Mouse (Mus musculus): Measurements from ENCODE around the gene Il11ra1. TPM values are rescaled to one million over a fixed set of nuclear protein-coding genes. Genes with fewer than 3 reads are reported as not detected.
A peak's percentile ranks its signal among the peaks of the same experiment; 100 is the strongest.
"Not testable (repeated sequence)": the region's sequence is repeated elsewhere in the genome, so short reads cannot be mapped to it uniquely, and the experiment has no call there.

The Il11ra1 gene
- polyA plus RNA-seq (2015; fragmentation: Nextera tagmentation; extraction: Ambion mirVana) = 111 and 120 TPM in 2 replicates

DNA sequence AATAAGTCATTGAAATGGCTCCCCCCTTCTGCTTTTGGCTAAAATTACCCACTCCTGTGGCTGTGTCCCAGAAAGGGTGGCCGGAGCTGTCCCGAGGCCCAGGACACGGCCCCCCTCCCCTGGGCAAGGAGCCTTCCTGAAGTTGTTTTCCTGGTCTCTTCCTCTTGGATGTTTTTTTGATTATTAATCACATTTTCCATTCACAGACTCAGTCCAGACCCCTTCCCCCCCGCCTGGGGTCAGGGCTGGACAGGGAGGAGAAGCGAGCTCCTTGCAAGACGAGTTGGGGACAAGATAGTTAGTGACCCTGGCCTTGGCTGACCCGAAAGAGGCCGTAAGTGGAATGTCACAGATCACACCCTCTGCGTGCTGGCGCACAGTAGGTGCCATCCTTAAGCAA lies at the start of gene Il11ra1:
Gene Il11ra1 (plus strand): TSS at position 207 of the 400 bp plus-strand sequence.
- not testable (repeated sequence) for H3K4me2 ChIP-seq (ENCODE audit: low read depth, low read length); H3K4me3 ChIP-seq (ENCODE audit: low read length); H3K36me3 ChIP-seq (ENCODE audit: control insufficient read depth, insufficient read depth, low read length); H3K9me3 ChIP-seq (ENCODE audit: control insufficient read depth, low read length); H3K4me1 ChIP-seq (replicated peaks; ENCODE audit: control insufficient read depth, insufficient read depth, low read length); ATAC-seq (ENCODE audit: low read depth); H3K9ac ChIP-seq (ENCODE audit: low read length); H3K27ac ChIP-seq (ENCODE audit: low read length); H3K27me3 ChIP-seq (ENCODE audit: control insufficient read depth, insufficient read depth, low read depth, low read length)
- 65% methylated on average over 9 of the region's 10 CpGs for WGBS

DNA sequence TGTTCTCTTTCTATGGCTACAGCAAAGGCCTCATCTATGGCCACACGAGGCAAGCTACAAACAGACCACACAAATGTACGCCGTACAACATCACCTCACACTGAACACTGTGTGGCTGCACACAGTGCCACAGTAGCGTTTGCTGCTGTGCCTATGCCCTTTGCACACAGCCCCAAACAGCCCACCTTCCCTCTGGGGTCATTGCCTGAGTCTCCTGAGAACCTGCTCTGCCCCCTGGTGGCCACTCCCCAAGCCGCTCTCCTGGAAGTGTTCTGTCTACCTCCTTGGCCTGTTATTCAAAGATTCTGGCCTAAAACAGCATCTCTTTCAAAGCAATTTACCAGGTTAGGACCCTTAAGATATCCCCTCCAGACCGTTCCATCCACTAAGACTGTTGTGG lies 46.5 kb upstream of the Il11ra1 start:
- no peaks in the 10 kb centered on the region for H3K9me3 ChIP-seq (ENCODE audit: control insufficient read depth, low read length)
- no peaks in the 10 kb centered on the region for H3K27me3 ChIP-seq (ENCODE audit: control insufficient read depth, insufficient read depth, low read depth, low read length)
- H3K4me2 ChIP-seq (ENCODE audit: low read depth, low read length) = no peak overlapping the region
- 36% methylated on average over 6 of the region's 6 CpGs for WGBS
- H3K9ac ChIP-seq (ENCODE audit: low read length) = no peak overlapping the region
- H3K4me1 ChIP-seq (replicated peaks; ENCODE audit: control insufficient read depth, insufficient read depth, low read length) = no peaks in the 10 kb centered on the region
- H3K36me3 ChIP-seq (ENCODE audit: control insufficient read depth, insufficient read depth, low read length) = no peaks in the 10 kb centered on the region
- ATAC-seq (ENCODE audit: low read depth) = peak; percentile 31; the same call in 1 of the 2 replicates
- no peak overlapping the region for H3K4me3 ChIP-seq (ENCODE audit: low read length)
- no peak overlapping the region for H3K27ac ChIP-seq (ENCODE audit: low read length)

DNA sequence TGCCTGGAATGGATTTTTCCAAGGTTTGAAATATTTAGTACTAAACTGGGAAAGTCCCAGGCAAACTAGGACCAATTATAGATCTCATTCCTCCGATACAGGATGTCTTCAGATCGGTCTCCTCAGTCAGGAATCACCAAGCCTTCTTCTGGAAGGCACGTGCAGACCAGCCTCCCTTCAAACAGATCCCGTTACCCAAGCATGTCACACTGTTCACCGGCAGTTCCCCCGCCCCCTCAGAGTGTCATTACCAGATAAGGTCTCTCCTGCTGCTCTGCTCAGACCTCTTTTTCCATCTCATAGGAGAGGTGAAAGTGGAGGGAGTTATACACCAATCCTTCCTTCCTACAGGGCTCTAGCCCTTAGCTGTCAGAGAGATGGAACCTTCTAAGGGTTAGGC lies 46.1 kb upstream of the Il11ra1 start:
- no peak overlapping the region for H3K4me2 ChIP-seq (ENCODE audit: low read depth, low read length)
- H3K4me1 ChIP-seq (replicated peaks; ENCODE audit: control insufficient read depth, insufficient read depth, low read length) = no peaks in the 10 kb centered on the region
- no peak overlapping the region for H3K4me3 ChIP-seq (ENCODE audit: low read length)
- WGBS = 45% methylated on average over 6 of the region's 6 CpGs
- H3K36me3 ChIP-seq (ENCODE audit: control insufficient read depth, insufficient read depth, low read length) = no peaks in the 10 kb centered on the region
- H3K9ac ChIP-seq (ENCODE audit: low read length) = no peak overlapping the region
- no peak for ATAC-seq (ENCODE audit: low read depth)
- no peaks in the 10 kb centered on the region for H3K27me3 ChIP-seq (ENCODE audit: control insufficient read depth, insufficient read depth, low read depth, low read length)
- no peak overlapping the region for H3K27ac ChIP-seq (ENCODE audit: low read length)
- H3K9me3 ChIP-seq (ENCODE audit: control insufficient read depth, low read length) = no peaks in the 10 kb centered on the region

DNA sequence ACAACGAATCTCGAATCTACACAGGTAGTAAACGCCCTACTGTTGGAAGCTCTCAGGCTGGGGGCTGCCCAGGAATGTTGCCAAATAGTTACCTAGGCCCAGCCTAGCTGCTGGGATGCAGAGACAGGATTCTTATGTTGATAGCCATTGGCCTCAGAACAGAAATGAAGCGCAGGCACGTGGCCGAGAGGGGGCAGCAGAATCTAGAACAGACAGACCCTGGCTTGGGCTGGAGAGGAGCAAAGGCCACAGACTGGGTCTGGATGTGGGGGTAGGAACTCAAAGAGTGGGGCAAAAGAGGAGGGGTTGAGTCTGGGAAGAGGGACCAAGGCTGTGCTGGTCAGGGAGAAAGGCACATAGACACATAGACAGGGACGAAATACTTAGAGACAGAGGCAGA lies 45.6 kb upstream of the Il11ra1 start:
- H3K4me3 ChIP-seq (ENCODE audit: low read length) = no peak overlapping the region
- no peak overlapping the region for H3K27ac ChIP-seq (ENCODE audit: low read length)
- ATAC-seq (ENCODE audit: low read depth) = peak; percentile 70
- no peak overlapping the region for H3K9ac ChIP-seq (ENCODE audit: low read length)
- no peaks in the 10 kb centered on the region for H3K36me3 ChIP-seq (ENCODE audit: control insufficient read depth, insufficient read depth, low read length)
- no peaks in the 10 kb centered on the region for H3K27me3 ChIP-seq (ENCODE audit: control insufficient read depth, insufficient read depth, low read depth, low read length)
- H3K4me2 ChIP-seq (ENCODE audit: low read depth, low read length) = no peak overlapping the region
- no peaks in the 10 kb centered on the region for H3K4me1 ChIP-seq (replicated peaks; ENCODE audit: control insufficient read depth, insufficient read depth, low read length)
- WGBS = 15% methylated on average over 7 of the region's 7 CpGs
- no peaks in the 10 kb centered on the region for H3K9me3 ChIP-seq (ENCODE audit: control insufficient read depth, low read length)

DNA sequence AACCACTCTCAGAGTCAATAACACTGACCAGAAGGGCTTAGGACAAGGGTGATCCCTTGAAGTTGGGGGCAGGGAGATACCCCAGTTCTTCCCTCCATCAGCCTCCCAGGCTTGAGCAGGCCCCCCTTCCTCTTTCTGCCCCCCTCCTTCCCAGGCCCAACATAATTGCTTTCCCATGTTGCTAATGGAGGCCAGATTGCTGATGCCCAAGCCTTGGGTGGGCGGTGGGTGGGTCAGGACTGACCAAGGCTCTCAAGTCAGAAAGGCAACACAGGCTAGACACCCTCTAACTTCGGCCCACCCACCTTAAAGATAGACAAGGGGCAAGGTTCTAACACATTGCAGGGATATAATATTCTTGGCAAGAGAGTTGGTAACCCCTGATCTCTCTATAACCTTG lies 44.3 kb upstream of the Il11ra1 start:
- Histone ChIP-seq H3K27me3 (ENCODE audit: control insufficient read depth, insufficient read depth, low read depth, low read length) (no peaks in the 10 kb centered on the region), H3K4me3 (ENCODE audit: low read length) (no peak overlapping the region), H3K4me1 (replicated peaks; ENCODE audit: control insufficient read depth, insufficient read depth, low read length) (no peaks in the 10 kb centered on the region), H3K36me3 (ENCODE audit: control insufficient read depth, insufficient read depth, low read length) (no peaks in the 10 kb centered on the region), H3K9ac (ENCODE audit: low read length) (no peak overlapping the region), H3K4me2 (ENCODE audit: low read depth, low read length) (no peak overlapping the region), H3K27ac (ENCODE audit: low read length) (no peak overlapping the region), H3K9me3 (ENCODE audit: control insufficient read depth, low read length) (no peaks in the 10 kb centered on the region)
- no peak for ATAC-seq (ENCODE audit: low read depth)
- 86% methylated on average over 2 of the region's 2 CpGs for WGBS

DNA sequence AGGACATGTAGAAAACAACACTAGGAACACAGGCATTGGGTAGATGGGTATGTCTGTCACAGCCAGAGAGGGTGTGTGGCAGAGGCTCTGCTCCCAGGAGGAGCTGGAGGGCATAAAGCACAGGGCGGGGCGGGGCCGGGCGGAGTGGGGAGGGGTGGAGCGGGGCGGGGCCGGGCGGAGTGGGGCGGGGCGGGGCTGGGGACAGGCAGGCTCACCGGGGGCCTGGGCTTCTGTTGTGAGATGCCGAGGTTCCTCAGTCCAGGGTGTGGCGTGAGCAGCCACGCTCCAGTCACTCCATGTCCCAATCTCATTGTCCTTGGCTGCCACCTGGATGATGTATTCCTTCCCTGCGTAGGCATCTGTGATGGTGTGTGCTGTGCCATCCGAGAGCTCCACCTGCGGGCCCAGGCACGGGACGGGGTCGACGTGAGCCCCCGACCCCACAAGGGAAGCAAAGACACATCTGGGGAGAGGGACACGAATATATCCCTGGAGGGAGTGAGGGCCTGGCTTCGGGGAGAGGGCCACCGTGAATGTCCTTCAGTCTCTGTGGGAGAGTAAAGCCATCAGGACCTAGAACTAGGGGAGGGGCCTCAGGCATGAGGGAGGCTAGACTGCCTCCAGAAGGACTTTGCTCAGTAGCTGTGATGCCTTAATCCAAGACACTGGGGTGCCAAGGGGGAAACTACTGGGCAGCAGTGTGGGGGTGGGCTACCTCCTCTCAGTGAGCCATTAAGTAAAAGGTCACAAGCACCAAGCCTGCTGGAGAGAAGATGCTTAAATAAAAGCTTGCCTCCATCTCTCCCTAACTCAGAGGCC lies 41.0 kb upstream of the Il11ra1 start:
- no peaks in the 10 kb centered on the region for H3K36me3 ChIP-seq (ENCODE audit: control insufficient read depth, insufficient read depth, low read length)
- no peak overlapping the region for H3K4me3 ChIP-seq (ENCODE audit: low read length)
- no peak overlapping the region for H3K27ac ChIP-seq (ENCODE audit: low read length)
- H3K4me2 ChIP-seq (ENCODE audit: low read depth, low read length) = no peak overlapping the region
- H3K27me3 ChIP-seq (ENCODE audit: control insufficient read depth, insufficient read depth, low read depth, low read length) = no peaks in the 10 kb centered on the region
- H3K9ac ChIP-seq (ENCODE audit: low read length) = no peak overlapping the region
- 0 out of 2 replicates have a peak, but pooled peaks have one; percentile 12 for ATAC-seq (ENCODE audit: low read depth)
- no peaks in the 10 kb centered on the region for H3K9me3 ChIP-seq (ENCODE audit: control insufficient read depth, low read length)
- WGBS = 36% methylated on average over 15 of the region's 25 CpGs
- no peaks in the 10 kb centered on the region; the same call in 1 of the 2 replicates for H3K4me1 ChIP-seq (replicated peaks; ENCODE audit: control insufficient read depth, insufficient read depth, low read length)

DNA sequence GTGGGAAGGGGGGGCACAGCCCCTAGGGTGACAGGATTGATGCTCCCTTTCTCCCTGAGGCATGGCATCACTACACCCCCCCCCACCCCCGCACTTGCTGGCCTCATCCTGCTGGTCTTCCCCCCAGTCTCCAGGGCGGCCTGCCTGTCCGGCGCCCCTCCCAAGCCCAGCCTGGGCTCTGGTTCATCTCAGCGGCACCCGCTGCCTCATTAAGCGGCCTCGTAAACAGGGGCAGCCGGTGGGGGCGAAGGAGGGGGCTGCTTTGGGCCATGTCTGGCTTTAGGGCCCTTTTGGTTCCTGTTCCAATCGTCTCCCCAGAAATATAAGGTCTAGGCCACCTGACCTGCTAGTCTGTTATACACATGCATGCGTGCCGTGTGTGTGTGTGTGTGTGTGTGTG lies 40.2 kb upstream of the Il11ra1 start:
- H3K27ac ChIP-seq (ENCODE audit: low read length) = no peak overlapping the region
- H3K9me3 ChIP-seq (ENCODE audit: control insufficient read depth, low read length) = no peaks in the 10 kb centered on the region
- H3K4me1 ChIP-seq (replicated peaks; ENCODE audit: control insufficient read depth, insufficient read depth, low read length) = peaks cover 1% of the 10 kb centered on the region; the same call in 1 of the 2 replicates
- 67% methylated on average over 13 of the region's 13 CpGs for WGBS
- no peak for ATAC-seq (ENCODE audit: low read depth)
- no peak overlapping the region for H3K4me3 ChIP-seq (ENCODE audit: low read length)
- no peak overlapping the region for H3K9ac ChIP-seq (ENCODE audit: low read length)
- no peaks in the 10 kb centered on the region for H3K27me3 ChIP-seq (ENCODE audit: control insufficient read depth, insufficient read depth, low read depth, low read length)
- H3K4me2 ChIP-seq (ENCODE audit: low read depth, low read length) = no peak overlapping the region
- H3K36me3 ChIP-seq (ENCODE audit: control insufficient read depth, insufficient read depth, low read length) = no peaks in the 10 kb centered on the region; the same call in 1 of the 2 replicates

DNA sequence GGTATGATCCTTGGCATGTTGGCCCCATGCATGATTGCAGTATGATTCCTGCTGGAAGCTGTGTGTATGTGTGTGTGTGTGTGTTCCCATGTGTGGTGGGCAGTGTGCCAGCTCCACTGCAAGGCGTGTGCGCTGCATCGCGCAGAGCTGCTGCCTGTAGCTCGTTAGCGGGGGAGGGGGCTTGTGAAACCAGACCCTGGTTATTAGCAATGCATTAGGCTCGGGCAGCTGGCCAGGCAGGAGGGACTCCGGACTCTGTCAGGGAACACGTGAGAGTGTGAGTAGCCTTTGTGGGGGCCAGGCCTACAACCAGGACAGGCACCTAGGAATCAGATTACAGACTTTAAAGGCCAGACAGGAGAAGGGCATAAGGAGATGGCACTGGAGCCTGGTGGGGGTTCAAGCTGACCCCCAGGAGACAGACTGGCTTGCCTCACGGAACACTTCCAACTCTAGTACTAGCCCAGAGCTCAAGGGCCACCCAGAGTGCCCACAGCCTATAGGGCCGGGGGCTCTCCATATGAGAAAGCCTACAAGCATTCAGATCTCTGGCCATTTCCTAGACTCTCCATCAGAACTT lies 38.8 kb upstream of the Il11ra1 start:
- Histone ChIP-seq H3K27me3 (ENCODE audit: control insufficient read depth, insufficient read depth, low read depth, low read length) (no peaks in the 10 kb centered on the region), H3K36me3 (ENCODE audit: control insufficient read depth, insufficient read depth, low read length) (no peaks in the 10 kb centered on the region; the same call in 1 of the 2 replicates), H3K4me2 (ENCODE audit: low read depth, low read length) (no peak overlapping the region), H3K9ac (ENCODE audit: low read length) (no peak overlapping the region), H3K4me1 (replicated peaks; ENCODE audit: control insufficient read depth, insufficient read depth, low read length) (peaks cover 11% of the 10 kb centered on the region), H3K27ac (ENCODE audit: low read length) (no peak overlapping the region), H3K9me3 (ENCODE audit: control insufficient read depth, low read length) (no peaks in the 10 kb centered on the region), H3K4me3 (ENCODE audit: low read length) (no peak overlapping the region)
- 31% methylated on average over 11 of the region's 11 CpGs for WGBS
- ATAC-seq (ENCODE audit: low read depth) = peak; percentile 19; the same call in 1 of the 2 replicates

DNA sequence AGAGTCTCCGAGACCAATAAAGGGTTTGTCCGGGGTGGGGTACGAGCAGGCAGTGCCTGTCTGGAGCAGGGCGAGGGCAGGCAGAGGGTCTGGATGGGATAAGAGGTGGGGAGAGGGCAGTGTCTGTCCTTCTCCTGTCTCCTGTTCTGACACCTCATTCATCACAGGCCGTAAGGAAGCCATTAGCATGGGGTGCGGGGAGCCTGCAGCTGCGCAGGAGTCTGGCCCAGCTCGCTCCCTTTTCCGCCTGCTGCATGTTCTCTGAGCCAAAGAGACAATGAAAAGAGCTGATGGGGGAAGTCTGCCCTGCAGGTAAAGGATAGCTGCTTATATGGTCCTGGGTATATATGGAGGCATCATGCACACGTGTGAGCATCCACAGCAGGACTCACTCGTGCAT lies 37.1 kb upstream of the Il11ra1 start:
- no peak for ATAC-seq (ENCODE audit: low read depth)
- Histone ChIP-seq H3K4me1 (replicated peaks; ENCODE audit: control insufficient read depth, insufficient read depth, low read length) (peaks cover 11% of the 10 kb centered on the region), H3K36me3 (ENCODE audit: control insufficient read depth, insufficient read depth, low read length) (no peaks in the 10 kb centered on the region; the same call in 1 of the 2 replicates), H3K27me3 (ENCODE audit: control insufficient read depth, insufficient read depth, low read depth, low read length) (no peaks in the 10 kb centered on the region), H3K9ac (ENCODE audit: low read length) (no peak overlapping the region), H3K4me3 (ENCODE audit: low read length) (no peak overlapping the region), H3K4me2 (ENCODE audit: low read depth, low read length) (no peak overlapping the region), H3K9me3 (ENCODE audit: control insufficient read depth, low read length) (no peaks in the 10 kb centered on the region), H3K27ac (ENCODE audit: low read length) (no peak overlapping the region)
- WGBS = 66% methylated on average over 11 of the region's 11 CpGs

Data from lung, embryonic 16.5 days (tissue).